Mouse (Mus musculus) heart, adult 2 months (tissue): Measurements from ENCODE around the gene Il15ra.

Experiments used
- CTCF ChIP-seq: fragments of 200-600 bp; IDR thresholded peaks from 2 replicates; pipeline ENCODE4 v1.8.1; 2022; ENCODE audit warnings: antibody characterized with exemption, mild to moderate bottlenecking, moderate library complexity
- EP300 ChIP-seq: fragments of 200-500 bp; IDR thresholded peaks from 2 replicates; pipeline ENCODE4 v1.6.1; 2011; ENCODE audit warnings: low read depth, low read length, control low read depth; ENCODE audit not compliant: insufficient read depth

DNA sequence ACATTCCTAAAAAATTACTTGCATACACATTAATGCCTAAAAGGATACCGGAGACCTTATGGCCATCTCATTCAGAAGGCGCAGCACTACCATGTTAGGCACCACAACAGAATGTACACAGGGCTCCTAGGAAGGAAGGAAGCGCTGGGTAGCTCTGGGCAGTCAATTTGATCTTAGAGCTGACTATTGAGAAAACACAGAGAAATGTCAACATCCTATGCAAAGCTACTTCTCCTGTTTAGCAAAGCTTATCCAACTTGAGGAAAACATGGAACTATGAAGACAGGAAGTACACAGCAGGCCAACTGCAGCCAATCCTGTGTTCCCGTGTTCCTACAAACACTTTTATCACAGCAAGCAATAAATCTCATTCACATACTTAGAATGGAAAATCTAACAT lies 66.6 kb downstream of the Il15ra start:
- no peak for TF ChIP-seq EP300
- TF ChIP-seq CTCF, result no peak
